Mouse (Mus musculus) G1E (cell line): ENCODE data around the gene Orm3. TPM values are rescaled to one million over a fixed set of nuclear protein-coding genes. Genes with fewer than 3 reads are reported as not detected.

Source experiments
- ATAC-seq: 2 replicates; pipeline ENCODE4 v1.8.0; 2016; ENCODE audit warnings: mild to moderate bottlenecking; ENCODE audit not compliant: insufficient number of reproducible peaks, poor library complexity, low FRiP score, severe bottlenecking; ENCODE audit errors: extremely low read depth
- DNase-seq: peaks from one replicate; pipeline ENCODE4 v3.0.0; 2012; ENCODE audit warnings: low spot score
- H3K27me3 ChIP-seq: 2 replicates; pipeline ENCODE4 v1.6.1; 2012; ENCODE audit warnings: mild to moderate bottlenecking, low read length, inconsistent platforms; ENCODE audit not compliant: insufficient read depth
- H3K36me3 ChIP-seq: replicated peaks from 2 replicates; pipeline ENCODE3; 2012; ENCODE audit warnings: mild to moderate bottlenecking, inconsistent platforms
- H3K4me1 ChIP-seq: 2 replicates; pipeline ENCODE4 v1.6.1; 2012; ENCODE audit warnings: low read depth, low read length, inconsistent platforms, mixed read lengths; ENCODE audit not compliant: insufficient read depth
- H3K4me3 ChIP-seq: 2 replicates; pipeline ENCODE4 v1.5.1; 2012; ENCODE audit warnings: low read depth, mild to moderate bottlenecking, inconsistent platforms, low read length, moderate library complexity, mixed read lengths
- H3K9me3 ChIP-seq: replicated peaks from 2 replicates; pipeline ENCODE4 v1.6.1; 2012; ENCODE audit warnings: inconsistent platforms
- CTCF ChIP-seq: IDR thresholded peaks from 2 replicates; pipeline ENCODE4 v1.5.1; 2012; ENCODE audit warnings: low read depth, low read length, inconsistent platforms, mixed read lengths
- GATA1 ChIP-seq: IDR thresholded peaks from 2 replicates; pipeline ENCODE4 v1.6.1; 2012; ENCODE audit warnings: borderline replicate concordance, low read length, inconsistent platforms, mixed read lengths
- GATA2 ChIP-seq: IDR thresholded peaks from 2 replicates; pipeline ENCODE4 v1.6.1; 2012; ENCODE audit warnings: low read depth, low read length, inconsistent platforms, borderline replicate concordance
- POLR2AphosphoS5 ChIP-seq: IDR thresholded peaks from 2 replicates; pipeline ENCODE4 v1.6.1; 2012; ENCODE audit warnings: low read depth, low read length, inconsistent platforms; ENCODE audit not compliant: insufficient replicate concordance
- TAL1 ChIP-seq: conservative IDR thresholded peaks from 2 replicates; pipeline ENCODE4 v1.6.1; 2012; ENCODE audit warnings: low read depth, low read length, inconsistent platforms, mixed read lengths
- polyA plus RNA-seq: library from polyadenylated mRNA; stranded (reverse); fragments of >175 nt; gene quantifications from 2 replicates; pipeline ENCODE4 v1.2.3, GENCODE M21; 2012
- total RNA-seq, 2 experiments: library from RNA; stranded (forward) in 1 of 2; stranded (reverse) in 1 of 2; fragments of 200-1000 nt in 1 of 2; fragments of >200 nt in 1 of 2; fragmentation: Nextera tagmentation in 1 of 2; gene quantifications; 2 replicates each; pipeline ENCODE4 v1.2.3; 2014 to 2017

The Orm3 gene
- total and polyA plus RNA-seq, 3 experiments, result not detected

DNA sequence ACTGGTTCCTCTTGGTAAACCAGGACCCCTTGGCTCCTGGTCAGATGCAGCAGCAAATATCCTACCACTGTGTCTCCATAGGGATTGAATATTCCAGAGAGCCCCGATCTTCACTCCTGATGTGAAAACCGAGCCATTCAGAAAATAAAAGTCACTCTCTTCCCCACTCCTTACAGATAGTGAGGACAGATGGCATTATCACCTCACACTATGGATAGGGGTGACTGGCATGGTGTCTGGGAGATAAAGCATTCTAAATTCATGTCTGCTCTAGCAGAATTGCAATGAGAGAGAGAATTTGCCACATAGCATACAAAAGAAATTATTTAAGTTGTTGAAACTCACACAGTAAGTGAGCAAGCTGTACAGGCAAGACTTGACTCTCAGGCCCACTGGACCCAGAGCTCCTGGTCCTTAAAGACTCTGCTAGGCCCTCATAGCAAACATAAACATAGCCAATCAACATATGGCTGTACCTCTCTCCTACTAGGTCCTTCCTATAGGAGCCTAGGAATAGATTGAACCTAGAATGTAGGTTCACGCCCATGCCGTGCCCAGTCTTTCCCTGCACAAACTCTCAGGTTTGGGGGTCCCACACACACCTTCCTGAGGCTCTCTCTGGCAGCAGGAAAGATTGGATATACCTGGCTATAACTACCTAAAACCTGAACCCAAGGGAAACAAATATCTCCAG lies 26.9 kb downstream of the Orm3 start:
- no peak overlapping the region for H3K4me3 ChIP-seq
- H3K9me3 ChIP-seq, result peaks cover 85% of the 10 kb centered on the region
- H3K36me3 ChIP-seq, result no peaks in the 10 kb centered on the region
- DNase-seq (no peak), ATAC-seq (no peak)
- H3K27me3 ChIP-seq, result no peaks in the 10 kb centered on the region
- TF ChIP-seq POLR2AphosphoS5 (no peak), GATA2 (no peak), CTCF (no peak), TAL1 (no peak), GATA1 (no peak)
- no peaks in the 10 kb centered on the region for H3K4me1 ChIP-seq

DNA sequence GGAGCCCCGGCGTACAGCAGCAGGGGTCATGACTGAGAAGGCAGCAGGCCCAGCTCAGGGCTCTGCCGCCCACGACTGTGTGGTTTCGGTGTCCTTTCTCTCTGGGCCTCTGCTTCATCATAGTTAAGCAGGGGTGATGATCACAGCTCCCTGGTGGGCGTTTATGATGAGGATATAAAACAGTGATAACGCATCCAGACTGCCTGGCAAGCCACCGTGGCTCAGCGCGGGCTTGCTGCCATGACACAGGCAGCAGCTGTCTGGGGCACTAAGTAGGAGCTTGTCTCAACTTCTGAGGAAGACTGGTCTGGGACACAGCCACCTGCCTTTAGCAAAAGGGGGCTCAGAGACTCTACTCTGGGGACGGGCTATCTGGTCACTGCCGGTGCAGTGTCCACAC lies 27.5 kb downstream of the Orm3 start:
- TF ChIP-seq GATA1 (no peak), CTCF (no peak), TAL1 (no peak)
- ATAC-seq (no peak), DNase-seq (no peak)
- no peaks in the 10 kb centered on the region for H3K36me3 ChIP-seq
- H3K4me1 ChIP-seq, result no peaks in the 10 kb centered on the region
- peaks cover 85% of the 10 kb centered on the region for H3K9me3 ChIP-seq
- H3K4me3 ChIP-seq, result no peak overlapping the region
- no peaks in the 10 kb centered on the region for H3K27me3 ChIP-seq

DNA sequence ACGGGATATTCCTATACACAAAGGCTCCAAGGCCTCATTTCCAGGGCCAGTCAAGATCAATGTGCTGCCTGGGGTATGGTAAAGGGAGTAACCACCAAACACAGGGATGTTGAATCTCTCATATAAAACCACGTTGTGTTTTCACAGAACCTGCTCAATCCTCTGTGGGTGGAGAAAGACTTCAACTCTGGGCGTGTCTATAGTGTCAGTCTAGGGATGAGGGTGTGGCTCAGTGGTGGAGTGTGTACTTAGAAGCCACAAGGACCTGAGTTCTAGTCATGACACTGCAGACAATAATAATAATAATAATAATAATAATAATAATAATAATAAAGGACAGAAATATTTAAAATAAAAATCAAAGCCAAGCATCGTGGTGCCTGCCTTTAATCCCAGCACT lies 28.3 kb downstream of the Orm3 start:
- H3K36me3 ChIP-seq, result no peaks in the 10 kb centered on the region

DNA sequence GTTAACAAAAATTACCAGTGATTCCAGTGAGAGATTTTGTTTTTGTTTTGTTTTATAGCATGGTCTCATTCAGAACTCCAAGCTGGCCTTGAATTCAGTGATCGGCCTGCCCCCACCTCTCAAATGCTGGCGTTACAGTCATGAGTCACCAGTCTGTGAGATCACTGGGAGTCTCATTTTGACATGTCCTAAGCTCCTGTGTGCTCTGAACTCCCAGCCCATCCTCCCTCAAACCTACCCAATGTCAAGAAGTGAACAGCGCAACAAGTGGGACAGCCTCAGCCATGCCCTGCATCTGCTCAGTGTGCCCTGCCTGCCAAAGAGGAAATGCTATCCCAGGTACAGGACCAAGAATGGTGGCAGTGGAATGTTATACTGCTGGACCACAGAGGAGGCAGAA lies 29.3 kb downstream of the Orm3 start:
- H3K36me3 ChIP-seq, result no peaks in the 10 kb centered on the region
- DNase-seq, result no peak
- H3K4me1 ChIP-seq, result no peaks in the 10 kb centered on the region

More for the DNA sequence above, 28.3 kb downstream of the Orm3 start:
- Histone ChIP-seq H3K9me3 (peaks cover 85% of the 10 kb centered on the region), H3K4me3 (no peak overlapping the region), H3K4me1 (no peaks in the 10 kb centered on the region), H3K27me3 (no peaks in the 10 kb centered on the region)
- no peak for ATAC-seq
- no peak for DNase-seq
- TF ChIP-seq POLR2AphosphoS5, result no peak
- TF ChIP-seq GATA2, result no peak

DNA sequence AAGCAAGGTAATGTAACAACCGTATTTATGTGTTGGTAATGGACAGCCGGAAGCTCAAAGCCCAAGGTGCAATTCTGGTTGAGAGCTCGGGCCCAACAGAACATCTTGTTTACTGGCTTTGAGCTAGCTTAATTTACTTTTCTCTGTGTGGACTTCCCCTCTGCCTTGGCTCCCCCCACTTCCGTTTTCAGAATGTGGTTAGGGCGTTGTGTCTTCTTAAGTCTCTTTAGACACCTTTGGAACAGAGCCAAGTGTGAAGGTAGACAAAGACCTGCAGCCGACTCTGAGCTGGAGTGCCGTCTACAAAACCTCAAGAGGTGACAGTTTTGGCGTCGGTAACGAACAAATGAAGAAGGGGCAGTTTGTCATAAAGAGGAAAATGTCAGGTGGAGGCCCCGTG lies 29.8 kb downstream of the Orm3 start:
- ATAC-seq (no peak), DNase-seq (no peak)
- TF ChIP-seq CTCF (no peak), GATA2 (no peak), GATA1 (no peak)
- Histone ChIP-seq H3K9me3 (peaks cover 85% of the 10 kb centered on the region), H3K36me3 (no peaks in the 10 kb centered on the region), H3K4me1 (no peaks in the 10 kb centered on the region), H3K4me3 (no peak overlapping the region), H3K27me3 (no peaks in the 10 kb centered on the region)

More for the DNA sequence above, 29.3 kb downstream of the Orm3 start:
- no peak for TF ChIP-seq GATA2
- no peak for TF ChIP-seq TAL1
- no peak for TF ChIP-seq CTCF
- TF ChIP-seq POLR2AphosphoS5, result no peak
- no peak for TF ChIP-seq GATA1
- Histone ChIP-seq H3K27me3 (no peaks in the 10 kb centered on the region), H3K9me3 (peaks cover 85% of the 10 kb centered on the region), H3K4me3 (no peak overlapping the region)
- ATAC-seq, result no peak

DNA sequence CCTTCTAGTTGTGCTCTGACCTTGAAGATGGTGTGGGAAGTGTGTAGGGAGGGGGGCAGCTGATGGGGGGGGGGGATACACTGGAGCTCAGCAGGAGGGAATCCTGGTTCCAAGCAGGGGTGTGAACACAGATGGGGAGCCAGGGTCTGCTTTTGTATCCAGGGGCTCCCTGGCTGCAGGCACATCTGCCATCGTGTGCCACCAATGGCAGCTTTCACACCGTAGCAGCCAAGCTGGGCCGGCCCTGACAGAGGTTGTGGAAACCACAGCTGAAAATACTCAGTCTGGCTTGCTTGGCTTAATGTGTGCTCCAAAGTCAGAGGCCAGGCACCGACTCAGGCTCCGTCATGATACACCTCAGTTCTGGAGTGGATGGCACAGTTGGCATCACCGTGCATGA lies 32.1 kb downstream of the Orm3 start:
- TF ChIP-seq GATA2, result no peak
- TF ChIP-seq POLR2AphosphoS5, result no peak
- TF ChIP-seq GATA1, result no peak
- Histone ChIP-seq H3K36me3 (no peaks in the 10 kb centered on the region), H3K4me1 (no peaks in the 10 kb centered on the region), H3K9me3 (peaks cover 82% of the 10 kb centered on the region), H3K4me3 (no peak overlapping the region), H3K27me3 (no peaks in the 10 kb centered on the region)
- DNase-seq, result no peak
- no peak for ATAC-seq
